ENCODE assay signal across 18 mouse cellular contexts in the genomic region with DNA sequence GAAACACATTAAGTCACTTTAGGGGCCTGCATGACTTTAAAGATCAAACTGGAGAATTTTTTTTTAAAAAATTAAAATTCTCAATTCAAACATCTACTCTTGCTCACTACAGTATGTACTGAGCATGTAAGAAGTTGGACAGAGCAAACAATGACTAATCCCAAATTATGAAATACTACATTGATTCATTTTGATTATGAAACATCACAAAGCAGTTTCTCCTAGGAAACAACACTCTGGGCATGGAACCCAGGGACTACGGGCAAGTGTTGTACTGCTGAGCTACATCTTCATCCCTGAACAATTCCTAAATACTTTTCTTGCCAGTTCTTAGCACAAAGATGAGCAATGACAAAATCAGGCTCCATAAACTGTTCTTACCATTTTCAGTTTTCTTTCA. TPM values are rescaled to one million over a fixed set of nuclear protein-coding genes. Genes with fewer than 3 reads are reported as not detected.
A peak's percentile ranks its signal among the peaks of the same experiment; 100 is the strongest.
DNase-seq lines count a peak whose midpoint lies in the region; ATAC-seq and TF ChIP-seq lines count a peak whose summit lies in the region.
"Had no signal": no experiment of that assay in that cellular context is flagged by ENCODE, and none has a peak within 500 bp of the region (broad histone marks: within the 10 kb centered on the region; RNA-seq: fewer than 3 reads in every experiment).

No protein-coding gene starts in this region.

- no peak for TF ChIP-seq CTCF in gastrocnemius, adult 2 months (IDR thresholded peaks at IDR 0.05)

- peak; percentile 53 for ATAC-seq in megakaryocyte, adult 5-6 weeks (ENCODE audit: poor library complexity, severe bottlenecking)
- ATAC-seq: liver, embryonic 12.5 days; Patski had no signal

- H3K4me3 ChIP-seq in gastrocnemius, adult 2 months: no peak overlapping the region
- H3K4me3 ChIP-seq: limb, embryonic 10.5 days; liver, embryonic 12.5 days had no signal

- H3K27ac ChIP-seq in gastrocnemius, adult 2 months: peak overlapping the region; percentile 40; the same call in 1 of the 2 replicates
- H3K27ac ChIP-seq: kidney, postnatal 0 days; limb, embryonic 10.5 days; liver, embryonic 12.5 days; stomach, postnatal 0 days had no signal

- intact Hi-C loops in gastrocnemius, adult 2 months (cut with DNase I): no loop called here
- intact Hi-C loops in gastrocnemius, postnatal 36 days (cut with DNase I): no loop called here

- DNase-seq in gastrocnemius, adult 2 months: no peak
- DNase-seq in gastrocnemius, postnatal 36 days: no peak
- DNase-seq in lung, postnatal 36 days: peak; percentile 15
- no peak for DNase-seq in lung, postnatal 14 days
- peak; percentile 48 for DNase-seq in adipocyte (ENCODE audit: low spot score)
- DNase-seq in kidney, postnatal 4 days: no peak
- no peak for DNase-seq in thymus, postnatal 25 days
- DNase-seq: adrenal gland, postnatal 25 days; cerebellum, adult 9-10 months; embryo, embryonic 11 days; kidney, adult 11 months; right cerebral cortex, postnatal 25 days had no signal

RNA-seq across cellular contexts. Expression of gene Tlr7, which starts 0.7 kb away (rescaled TPM):
- total RNA-seq in gastrocnemius, adult 2 months (2021): under 1 TPM; 0.43 to 0.70 TPM
- total RNA-seq in gastrocnemius, postnatal 36 days (2021): under 1 TPM; 0.51 to 0.81 TPM
- 61.2 and 61.8 TPM in 2 replicates for total RNA-seq in megakaryocyte, adult 5-6 weeks (2015)
- 28.7 and 41.5 TPM in 2 replicates for total RNA-seq in megakaryocyte, adult 5-6 weeks (2017)

RNA-seq across cellular contexts. Expression of gene Prps2, which starts 52.9 kb away (rescaled TPM):
- 1 to 10 TPM; 1.3 to 2.5 TPM for total RNA-seq in gastrocnemius, adult 2 months (2021)
- 1 to 10 TPM; 1.6 to 2.4 TPM for total RNA-seq in gastrocnemius, postnatal 36 days (2021)
- 33.7 and 35.0 TPM in 2 replicates for total RNA-seq in megakaryocyte, adult 5-6 weeks (2015)
- 22.5 and 23.4 TPM in 2 replicates for total RNA-seq in megakaryocyte, adult 5-6 weeks (2017)

Comparison
In these comparisons a context has a peak if more than half of its experiments do, and no peak if none do; other contexts are left out.
1. DNase-seq: peak in lung, postnatal 36 days (single experiment) and adipocyte (single experiment); none in gastrocnemius, adult 2 months (single experiment), gastrocnemius, postnatal 36 days (0 of 2), lung, postnatal 14 days (single experiment), kidney, postnatal 4 days (0 of 2) and thymus, postnatal 25 days (single experiment).
2. RNA of gene Tlr7, which starts 0.7 kb away (total RNA-seq): 28.7 to 61.8 TPM in megakaryocyte, adult 5-6 weeks; 0.51 to 0.81 TPM in gastrocnemius, postnatal 36 days and 0.43 to 0.70 TPM in gastrocnemius, adult 2 months; every median in the first group is over 10 times any median in the second.
3. RNA of gene Prps2, which starts 52.9 kb away (total RNA-seq): 22.5 to 35.0 TPM in megakaryocyte, adult 5-6 weeks; 1.3 to 2.5 TPM in gastrocnemius, adult 2 months and 1.6 to 2.4 TPM in gastrocnemius, postnatal 36 days; every median in the first group is over 4 times any median in the second.